Comparison of ENCODE assay signal across 8 mouse cellular contexts in genomic region chr7:35740489-35741230, GRCm38 (mm10). TPM values are rescaled to one million over a fixed set of nuclear protein-coding genes. Genes with fewer than 3 reads are reported as not detected.
A peak's percentile ranks its signal among the peaks of the same experiment; 100 is the strongest.
DNase-seq lines count a peak whose midpoint lies in the region; ATAC-seq and TF ChIP-seq lines count a peak whose summit lies in the region.

No protein-coding gene starts in this region.

- peaks cover 7% of the 10 kb centered on the region; the same call in 1 of the 2 replicates for H3K9me3 ChIP-seq in midbrain, embryonic 10.5 days (replicated peaks)
- H3K9me3 ChIP-seq in midbrain, embryonic 16.5 days (replicated peaks; ENCODE audit: control insufficient read depth, low read length, poor library complexity, severe bottlenecking) = no peaks in the 10 kb centered on the region
- H3K9me3 ChIP-seq in liver, postnatal 0 days (ENCODE audit: low read length) = no peaks in the 10 kb centered on the region; the same call in 1 of the 2 replicates

- TF ChIP-seq EP300 in liver, postnatal 0 days (IDR thresholded peaks at IDR 0.05; ENCODE audit: low read depth) = no peak

- TF ChIP-seq CTCF in liver, postnatal 0 days (IDR thresholded peaks at IDR 0.05; ENCODE audit: low read depth) = peak; percentile 73

- no peak overlapping the region for H3K27ac ChIP-seq in midbrain, embryonic 10.5 days (replicated peaks)
- no peak overlapping the region for H3K27ac ChIP-seq in midbrain, embryonic 16.5 days (ENCODE audit: low read length)
- no peak overlapping the region for H3K27ac ChIP-seq in liver, postnatal 0 days (ENCODE audit: low read depth)

- no peak overlapping the region for H3K9ac ChIP-seq in midbrain, embryonic 16.5 days (ENCODE audit: low read depth, low read length)
- no peak overlapping the region for H3K9ac ChIP-seq in liver, postnatal 0 days (replicated peaks)

- no peak overlapping the region for H3K4me2 ChIP-seq in midbrain, embryonic 16.5 days (ENCODE audit: low read length)
- no peak overlapping the region for H3K4me2 ChIP-seq in liver, postnatal 0 days (ENCODE audit: low read depth, low read length)

- 97% methylated on average over 5 of the region's 5 CpGs for WGBS in midbrain, embryonic 10.5 days
- 59% methylated on average over 5 of the region's 5 CpGs for WGBS in midbrain, embryonic 16.5 days
- WGBS in liver, postnatal 0 days (ENCODE audit: insufficient replicate concordance) = 69% methylated on average over 5 of the region's 5 CpGs

- H3K27me3 ChIP-seq in midbrain, embryonic 10.5 days (ENCODE audit: low read depth, poor library complexity, severe bottlenecking) = no peaks in the 10 kb centered on the region
- H3K27me3 ChIP-seq in midbrain, embryonic 16.5 days (ENCODE audit: control insufficient read depth, insufficient read depth, low read depth, low read length) = no peaks in the 10 kb centered on the region
- no peaks in the 10 kb centered on the region for H3K27me3 ChIP-seq in liver, postnatal 0 days (ENCODE audit: insufficient read depth, low read length)

- peaks cover 100% of the 10 kb centered on the region for H3K36me3 ChIP-seq in midbrain, embryonic 10.5 days
- H3K36me3 ChIP-seq in midbrain, embryonic 16.5 days (ENCODE audit: control insufficient read depth, insufficient read depth, low read length) = no peaks in the 10 kb centered on the region; the same call in none of the 2 replicates
- no peaks in the 10 kb centered on the region; the same call in 1 of the 2 replicates for H3K36me3 ChIP-seq in liver, postnatal 0 days (replicated peaks; ENCODE audit: insufficient read depth, low read length)

- H3K4me3 ChIP-seq in midbrain, embryonic 10.5 days = no peak overlapping the region
- H3K4me3 ChIP-seq in midbrain, embryonic 16.5 days (ENCODE audit: low read depth, low read length) = no peak overlapping the region
- H3K4me3 ChIP-seq in liver, postnatal 0 days (ENCODE audit: low read depth, low read length) = no peak overlapping the region

- DNase-seq in cerebellum, postnatal 14 days = peak; percentile 63 to 82
- DNase-seq in cerebellum, adult 9-11 months = no peak
- DNase-seq in midbrain, embryonic 10.5 days (ENCODE audit: low spot score) = peak; percentile 46
- peak; percentile 84 for DNase-seq in adrenal gland, postnatal 10 days
- peak; percentile 72 for DNase-seq in liver, postnatal 0 days
- peak; percentile 56 to 82 for DNase-seq in spleen, postnatal 4 days (ENCODE audit: low spot score in 2 of 2)

- no peak for ATAC-seq in midbrain, embryonic 16.5 days
- ATAC-seq in granulocyte monocyte progenitor cell, adult 5-6 weeks (replicated peaks; ENCODE audit: poor library complexity, severe bottlenecking) = peak; percentile 65
- no peak for ATAC-seq in liver, postnatal 0 days

- 0 out of 2 replicates have a peak, but pooled peaks cover under 1% of the 10 kb centered on the region for H3K4me1 ChIP-seq in midbrain, embryonic 10.5 days
- no peaks in the 10 kb centered on the region for H3K4me1 ChIP-seq in midbrain, embryonic 16.5 days (ENCODE audit: control insufficient read depth, insufficient read depth, low read length)
- H3K4me1 ChIP-seq in liver, postnatal 0 days (ENCODE audit: insufficient read depth) = peaks cover under 1% of the 10 kb centered on the region; the same call in 1 of the 2 replicates

RNA-seq across cellular contexts. Expression of gene Dpy19l3, which starts 13.6 kb away (rescaled TPM):
- 34.3 and 34.7 TPM in 2 replicates for polyA plus RNA-seq in midbrain, embryonic 10.5 days (2016; fragmentation: Nextera tagmentation; extraction: Ambion mirVana)
- 42.4 and 44.6 TPM in 2 replicates for polyA plus RNA-seq in midbrain, embryonic 16.5 days (2015; fragmentation: Nextera tagmentation; extraction: Ambion mirVana)
- total RNA-seq in adrenal gland, postnatal 10 days (2021) = 10 to 100 TPM; 39.5 to 39.8 TPM
- total RNA-seq in granulocyte monocyte progenitor cell, adult 5-6 weeks (2014; fragmentation: Nextera tagmentation) = 19.2 and 21.6 TPM in 2 replicates
- total RNA-seq in granulocyte monocyte progenitor cell, adult 5-6 weeks (2017) = 17.7 and 33.2 TPM in 2 replicates
- polyA plus RNA-seq in liver, postnatal 0 days (2015; fragmentation: Nextera tagmentation; extraction: Ambion mirVana) = 6.0 and 8.1 TPM in 2 replicates
